Mouse (Mus musculus) testis, adult 2 months (tissue): ENCODE data around the gene Gng11. TPM values are rescaled to one million over a fixed set of nuclear protein-coding genes. Genes with fewer than 3 reads are reported as not detected.

Source experiments
- H3K27ac ChIP-seq: fragments of 200-500 bp; 2 replicates; pipeline ENCODE4 v1.5.1; 2012; ENCODE audit warnings: low read depth, low read length; ENCODE audit not compliant: control insufficient read depth, insufficient read depth
- H3K27me3 ChIP-seq: fragments of 200-500 bp; 2 replicates; pipeline ENCODE4 v1.6.1; 2012; ENCODE audit warnings: mild to moderate bottlenecking, low read length, moderate library complexity; ENCODE audit not compliant: control insufficient read depth, insufficient read depth
- H3K36me3 ChIP-seq: fragments of 200-500 bp; 2 replicates; pipeline ENCODE4 v1.6.1; 2012; ENCODE audit warnings: mild to moderate bottlenecking, low read length; ENCODE audit not compliant: control insufficient read depth, insufficient read depth
- H3K4me1 ChIP-seq: fragments of 200-500 bp; 2 replicates; pipeline ENCODE4 v1.6.1; 2012; ENCODE audit warnings: low read length; ENCODE audit not compliant: control insufficient read depth, insufficient read depth
- H3K4me3 ChIP-seq: fragments of 200-500 bp; 2 replicates; pipeline ENCODE4 v1.5.1; 2012; ENCODE audit warnings: low read depth, mild to moderate bottlenecking, low read length, moderate library complexity, mixed read lengths; ENCODE audit not compliant: control insufficient read depth
- CTCF ChIP-seq: fragments of 200-500 bp; IDR thresholded peaks from 2 replicates; pipeline ENCODE4 v1.5.1; 2012; ENCODE audit warnings: low read depth, mild to moderate bottlenecking, inconsistent platforms, low read length, moderate library complexity; ENCODE audit not compliant: control insufficient read depth, insufficient read depth, insufficient replicate concordance
- POLR2A ChIP-seq: fragments of 200-500 bp; IDR thresholded peaks from 2 replicates; pipeline ENCODE4 v1.6.1; 2012; ENCODE audit warnings: low read depth, mild to moderate bottlenecking, inconsistent platforms, low read length, moderate library complexity; ENCODE audit not compliant: control insufficient read depth
- polyA plus RNA-seq: library from polyadenylated mRNA; depleted of rRNA; stranded (reverse); fragments of >200 nt; gene quantifications from 2 replicates; pipeline ENCODE4 v1.2.3, GENCODE M21; 2012; rRNA removed

The Gng11 gene
- polyA plus RNA-seq, 1 experiment, result 0.11 TPM

GRCm38 (mm10) chr6:4026367-4026766 lies 22.7 kb downstream of the Gng11 start:
- no peak for TF ChIP-seq POLR2A
- TF ChIP-seq CTCF, result no peak
- Histone ChIP-seq H3K4me1 (no peaks in the 10 kb centered on the region), H3K4me3 (no peak overlapping the region), H3K36me3 (no peaks in the 10 kb centered on the region), H3K27me3 (no peaks in the 10 kb centered on the region), H3K27ac (no peak overlapping the region)

- Histone ChIP-seq H3K27ac (no peak overlapping the region), H3K36me3 (no peaks in the 10 kb centered on the region), H3K27me3 (no peaks in the 10 kb centered on the region), H3K4me3 (no peak overlapping the region), H3K4me1 (no peaks in the 10 kb centered on the region)
- TF ChIP-seq POLR2A, result no peak
- TF ChIP-seq CTCF, result no peak
Measured at GRCm38 (mm10) chr6:4030956-4031355, 27.3 kb downstream of the Gng11 start.

- no peaks in the 10 kb centered on the region for H3K4me1 ChIP-seq
- H3K27me3 ChIP-seq, result no peaks in the 10 kb centered on the region
- H3K27ac ChIP-seq, result no peak overlapping the region
- no peaks in the 10 kb centered on the region for H3K36me3 ChIP-seq
- no peak for TF ChIP-seq CTCF
- TF ChIP-seq POLR2A, result no peak
- H3K4me3 ChIP-seq, result no peak overlapping the region
Measured at GRCm38 (mm10) chr6:4041821-4042220, 38.1 kb downstream of the Gng11 start.

- no peak overlapping the region for H3K27ac ChIP-seq
- H3K36me3 ChIP-seq, result no peaks in the 10 kb centered on the region
- no peak overlapping the region for H3K4me3 ChIP-seq
- H3K4me1 ChIP-seq, result no peaks in the 10 kb centered on the region
- H3K27me3 ChIP-seq, result no peaks in the 10 kb centered on the region
- TF ChIP-seq POLR2A, result no peak
- TF ChIP-seq CTCF, result no peak
Measured at GRCm38 (mm10) chr6:4047200-4047599, 43.5 kb downstream of the Gng11 start.

- H3K36me3 ChIP-seq, result no peaks in the 10 kb centered on the region
- no peaks in the 10 kb centered on the region for H3K4me1 ChIP-seq
- TF ChIP-seq POLR2A (no peak), CTCF (no peak)
- no peaks in the 10 kb centered on the region for H3K27me3 ChIP-seq
- no peak overlapping the region for H3K4me3 ChIP-seq
- H3K27ac ChIP-seq, result no peak overlapping the region
Measured at GRCm38 (mm10) chr6:4052843-4053242, 49.1 kb downstream of the Gng11 start.

GRCm38 (mm10) chr6:4054387-4054786 lies 50.7 kb downstream of the Gng11 start:
- H3K4me3 ChIP-seq, result no peak overlapping the region
- TF ChIP-seq CTCF (no peak), POLR2A (no peak)
- H3K27me3 ChIP-seq, result no peaks in the 10 kb centered on the region
- no peaks in the 10 kb centered on the region for H3K36me3 ChIP-seq
- H3K27ac ChIP-seq, result no peak overlapping the region
- H3K4me1 ChIP-seq, result no peaks in the 10 kb centered on the region

Other genes starting within 250 kb of the Gng11 start
- gene Calcr, start 239.2 kb upstream of the Gng11 start, polyA plus RNA-seq, result 0.05 TPM in 2 replicates
- 0.12 TPM in 1 of 2 replicates, not detected in the other for gene Tfpi2, start 15.0 kb upstream of the Gng11 start, polyA plus RNA-seq
- not detected in 2 replicates for gene Gngt1, start 10.1 kb upstream of the Gng11 start, polyA plus RNA-seq
- gene Bet1, start 83.1 kb downstream of the Gng11 start, polyA plus RNA-seq, result 33.9 and 36.2 TPM in 2 replicates